Mouse (Mus musculus): Measurements from ENCODE around the gene Aste1.

DNA sequence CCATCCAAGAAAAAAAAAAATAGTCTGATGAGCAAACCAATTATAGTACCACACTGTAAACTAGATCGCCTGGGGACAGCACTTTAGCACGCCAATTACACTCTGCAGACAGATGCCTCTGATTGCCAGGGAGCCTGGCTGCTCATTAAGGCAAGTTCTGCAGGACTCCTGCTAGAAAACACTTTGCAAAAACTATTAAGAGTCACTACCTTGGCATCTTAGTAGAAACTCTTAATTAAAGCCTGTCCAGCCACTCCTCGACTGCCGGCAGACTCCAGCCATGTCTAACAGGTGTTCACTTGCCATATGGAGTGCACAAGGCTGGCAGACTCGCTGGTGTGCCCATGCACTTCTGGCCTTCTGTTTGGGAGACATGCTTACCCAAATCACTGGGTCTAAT is 46.2 kb upstream of the Aste1 start:
- no peak for TF ChIP-seq HCFC1 (IDR thresholded peaks at IDR 0.05; ENCODE audit: borderline replicate concordance, insufficient read depth, low read length)
- TF ChIP-seq CHD2 (IDR thresholded peaks at IDR 0.05; ENCODE audit: low read depth, low read length) = no peak
- TF ChIP-seq ZC3H11A (IDR thresholded peaks at IDR 0.05; ENCODE audit: borderline replicate concordance, low read depth, low read length) = no peak
- TF ChIP-seq ZNF384 (IDR thresholded peaks at IDR 0.05; ENCODE audit: low read depth, low read length) = no peak
- TF ChIP-seq MAFK (IDR thresholded peaks at IDR 0.05; ENCODE audit: insufficient read depth, low read depth, low read length) = no peak
